Mouse (Mus musculus) heart, adult 2 months (tissue): Measurements from ENCODE around the gene 1700022I11Rik.

Experiments used
- CTCF ChIP-seq: fragments of 200-600 bp; IDR thresholded peaks from 2 replicates; pipeline ENCODE4 v1.8.1; 2022; ENCODE audit warnings: antibody characterized with exemption, mild to moderate bottlenecking, moderate library complexity
- EP300 ChIP-seq: fragments of 200-500 bp; IDR thresholded peaks from 2 replicates; pipeline ENCODE4 v1.6.1; 2011; ENCODE audit warnings: low read depth, low read length, control low read depth; ENCODE audit not compliant: insufficient read depth
- POLR2A ChIP-seq: fragments of 200-500 bp; IDR thresholded peaks from 2 replicates; pipeline ENCODE4 v1.6.1; 2011; ENCODE audit warnings: mild to moderate bottlenecking, low read depth, low read length, control low read depth; ENCODE audit not compliant: insufficient read depth

GRCm38 (mm10) chr4:42946733-42947290 is 22.6 kb upstream of the 1700022I11Rik start:
- no peak for TF ChIP-seq POLR2A
- TF ChIP-seq CTCF, result no peak
- no peak for TF ChIP-seq EP300
